ENCODE assay signal across 22 mouse cellular contexts in genomic region chr12:99956411-99956810, GRCm38 (mm10). TPM values are rescaled to one million over a fixed set of nuclear protein-coding genes. Genes with fewer than 3 reads are reported as not detected.
DNase-seq lines count a peak whose midpoint lies in the region; ATAC-seq and TF ChIP-seq lines count a peak whose summit lies in the region.
"Had no signal": no experiment of that assay in that cellular context is flagged by ENCODE, and none has a peak within 500 bp of the region (broad histone marks: within the 10 kb centered on the region; RNA-seq: fewer than 3 reads in every experiment).

No protein-coding gene starts in this region.

- H3K4me3 ChIP-seq in liver, postnatal 0 days (ENCODE audit: low read depth, low read length) = no peak overlapping the region
- H3K4me3 ChIP-seq in MEL (ENCODE audit: control insufficient read depth in 1 of 2, insufficient read depth in 1 of 2, low read depth in 2 of 2, low read length in 2 of 2) = no peak overlapping the region
- no peak overlapping the region for H3K4me3 ChIP-seq in forebrain, embryonic 16.5 days (replicated peaks; ENCODE audit: low read length)
- H3K4me3 ChIP-seq: forebrain, embryonic 10.5 days; heart, adult 2 months; limb, embryonic 12.5 days; liver, embryonic 13.5 days; midbrain, embryonic 12.5 days; neural tube, embryonic 13.5 days had no signal

- ATAC-seq in liver, postnatal 0 days = no peak
- peak; percentile 92 for ATAC-seq in megakaryocyte, adult 5-6 weeks (ENCODE audit: poor library complexity, severe bottlenecking)
- ATAC-seq in forebrain, embryonic 16.5 days = no peak
- ATAC-seq: lung, postnatal 0 days; Patski had no signal

- H3K27me3 ChIP-seq in liver, postnatal 0 days (ENCODE audit: insufficient read depth, low read length) = 0 out of 2 replicates have a peak, but pooled peaks cover 4% of the 10 kb centered on the region
- H3K27me3 ChIP-seq in MEL (ENCODE audit: control insufficient read depth in 1 of 2, insufficient read depth in 2 of 2, low read length in 2 of 2) = no peaks in the 10 kb centered on the region
- no peaks in the 10 kb centered on the region for H3K27me3 ChIP-seq in forebrain, embryonic 16.5 days (replicated peaks; ENCODE audit: control insufficient read depth, insufficient read depth, low read length)
- H3K27me3 ChIP-seq: Patski had no signal

- H3K27ac ChIP-seq in liver, postnatal 0 days (ENCODE audit: low read depth) = 0 out of 2 replicates have a peak overlapping the region, but pooled peaks have one; percentile 2
- no peak overlapping the region for H3K27ac ChIP-seq in MEL (ENCODE audit: control insufficient read depth, low read depth, low read length)
- H3K27ac ChIP-seq in forebrain, embryonic 16.5 days (ENCODE audit: low read length) = no peak overlapping the region
- H3K27ac ChIP-seq: forebrain, embryonic 10.5 days; heart, adult 2 months; limb, embryonic 12.5 days; liver, embryonic 13.5 days; midbrain, embryonic 12.5 days; neural tube, embryonic 13.5 days had no signal

- TF ChIP-seq EP300 in liver, postnatal 0 days (IDR thresholded peaks at IDR 0.05; ENCODE audit: low read depth) = no peak
- no peak for TF ChIP-seq EP300 in MEL (IDR thresholded peaks at IDR 0.05; ENCODE audit: low read depth in 1 of 2, low read length in 2 of 2)

- H3K4me1 ChIP-seq in liver, postnatal 0 days (ENCODE audit: insufficient read depth) = no peaks in the 10 kb centered on the region
- H3K4me1 ChIP-seq in MEL (ENCODE audit: control insufficient read depth in 1 of 2, insufficient read depth in 2 of 2, low read length in 2 of 2) = peaks cover 0 to 15% of the 10 kb centered on the region in 2 experiments; a peak in 1 of 4 replicates
- H3K4me1 ChIP-seq in forebrain, embryonic 16.5 days (replicated peaks; ENCODE audit: control insufficient read depth, insufficient read depth, low read length) = peaks cover 13% of the 10 kb centered on the region
- H3K4me1 ChIP-seq: limb, embryonic 12.5 days had no signal

- no peak for TF ChIP-seq CTCF in liver, postnatal 0 days (IDR thresholded peaks at IDR 0.05; ENCODE audit: low read depth)
- no peak for TF ChIP-seq CTCF in MEL (IDR thresholded peaks at IDR 0.05 in 2 of 3, conservative IDR thresholded peaks at IDR 0.05 in 1 of 3; ENCODE audit: control insufficient read depth in 1 of 3, insufficient read depth in 1 of 3, low read depth in 2 of 3, low read length in 3 of 3, poor library complexity in 1 of 3, severe bottlenecking in 1 of 3)

- TF ChIP-seq POLR2A in MEL (IDR thresholded peaks at IDR 0.05; ENCODE audit: control insufficient read depth in 1 of 2, insufficient read depth in 1 of 2, low read depth in 1 of 2, low read length in 2 of 2, poor library complexity in 1 of 2) = no peak

- H3K4me2 ChIP-seq in liver, postnatal 0 days (ENCODE audit: low read depth, low read length) = no peak overlapping the region
- H3K4me2 ChIP-seq in forebrain, embryonic 16.5 days (ENCODE audit: low read length) = no peak overlapping the region
- H3K4me2 ChIP-seq: limb, embryonic 12.5 days; liver, embryonic 13.5 days; midbrain, embryonic 12.5 days; neural tube, embryonic 13.5 days had no signal

- no peaks in the 10 kb centered on the region for H3K79me2 ChIP-seq in MEL (ENCODE audit: control insufficient read depth, insufficient read depth, low read length, poor library complexity)

- peaks cover 4% of the 10 kb centered on the region; the same call in 1 of the 2 replicates for H3K36me3 ChIP-seq in liver, postnatal 0 days (replicated peaks; ENCODE audit: insufficient read depth, low read length)
- H3K36me3 ChIP-seq in MEL (ENCODE audit: control insufficient read depth in 1 of 2, insufficient read depth in 2 of 2, low read length in 2 of 2) = peaks cover 0 to 11% of the 10 kb centered on the region in 2 experiments; a peak in 2 of 4 replicates
- H3K36me3 ChIP-seq in forebrain, embryonic 16.5 days (ENCODE audit: control insufficient read depth, insufficient read depth) = peaks cover 3% of the 10 kb centered on the region; the same call in 1 of the 2 replicates
- H3K36me3 ChIP-seq: liver, embryonic 13.5 days had no signal

- no peaks in the 10 kb centered on the region for H3K9me3 ChIP-seq in liver, postnatal 0 days (ENCODE audit: low read length)
- no peaks in the 10 kb centered on the region for H3K9me3 ChIP-seq in MEL (replicated peaks; ENCODE audit: insufficient read depth, low read length)
- H3K9me3 ChIP-seq in forebrain, embryonic 16.5 days (ENCODE audit: control insufficient read depth, low read length) = no peaks in the 10 kb centered on the region
- H3K9me3 ChIP-seq: forebrain, embryonic 10.5 days; limb, embryonic 12.5 days; liver, embryonic 13.5 days; midbrain, embryonic 12.5 days; neural tube, embryonic 13.5 days had no signal

- no peak for DNase-seq in liver, postnatal 0 days
- DNase-seq in liver (no peak), 416B (ENCODE audit: low read depth) (peak; percentile 59), MEL (ENCODE audit: low read depth, low spot score) (peak; percentile 13)
- no peak for DNase-seq in cerebellum, postnatal 10 days
- DNase-seq in testis, postnatal 14 days (ENCODE audit: low spot score) = no peak
- DNase-seq: adrenal gland, adult 8-10 months; cerebellum, adult 11 months; cerebellum, postnatal 25 days; kidney, adult 18-20 months; kidney, postnatal 14 days; liver, embryonic 13.5 days; thymus, postnatal 4 days had no signal

- no peak for TF ChIP-seq RAD21 in MEL (IDR thresholded peaks at IDR 0.05; ENCODE audit: low read depth, low read length)

- H3K9ac ChIP-seq in liver, postnatal 0 days (replicated peaks) = no peak overlapping the region
- H3K9ac ChIP-seq in MEL (ENCODE audit: control insufficient read depth, low read depth, low read length, poor library complexity, severe bottlenecking) = no peak overlapping the region
- H3K9ac ChIP-seq in forebrain, embryonic 16.5 days (replicated peaks; ENCODE audit: low read depth, low read length) = no peak overlapping the region
- H3K9ac ChIP-seq: limb, embryonic 12.5 days; liver, embryonic 13.5 days; midbrain, embryonic 12.5 days; neural tube, embryonic 13.5 days had no signal

- 45% methylated on average over 7 of the region's 7 CpGs for whole genome bisulfite sequencing in liver, postnatal 0 days (ENCODE audit: insufficient replicate concordance)
- WGBS in forebrain, embryonic 16.5 days = 80% methylated on average over 7 of the region's 7 CpGs

TF ChIP-seq in MEL, 35 proteins besides CTCF, POLR2A, EP300 and RAD21:
- TF ChIP-seq HCFC1 (IDR thresholded peaks at IDR 0.05; ENCODE audit: low read depth, low read length) = no peak
- no peak for TF ChIP-seq TCF12 (IDR thresholded peaks at IDR 0.05; ENCODE audit: low read depth, low read length)
- no peak for TF ChIP-seq USF2 (IDR thresholded peaks at IDR 0.05; ENCODE audit: borderline replicate concordance in 1 of 2, insufficient read depth in 1 of 2, low read depth in 1 of 2, low read length in 2 of 2)
- no peak for TF ChIP-seq POLR2AphosphoS5 (IDR thresholded peaks at IDR 0.05; ENCODE audit: borderline replicate concordance, low read depth, low read length)
TF ChIP-seq in MEL: peak in this region for 0.

RNA-seq across cellular contexts. Expression of gene Kcnk13, which starts 7.9 kb away (rescaled TPM):
- polyA plus RNA-seq in liver, postnatal 0 days (2015; fragmentation: Nextera tagmentation; extraction: Ambion mirVana) = 1.3 TPM in 2 replicates
- not detected in 2 replicates for total RNA-seq in MEL (2012; rRNA removed)
- polyA plus RNA-seq in MEL (2012; ENCODE audit: insufficient read depth in 1 of 2, insufficient read length in 2 of 2, low read depth in 1 of 2, low replicate concordance in 2 of 2, missing spikeins in 1 of 2) = not detected
- total RNA-seq in megakaryocyte, adult 5-6 weeks (2015) = 0.16 and 0.23 TPM in 2 replicates
- total RNA-seq in megakaryocyte, adult 5-6 weeks (2017) = 0.16 and 0.40 TPM in 2 replicates
- 0.90 and 1.3 TPM in 2 replicates for polyA plus RNA-seq in forebrain, embryonic 16.5 days (2015; fragmentation: Nextera tagmentation; extraction: Ambion mirVana)
- polyA plus RNA-seq: Patski had no signal

Comparison
In these comparisons a context has a peak if more than half of its experiments do, and no peak if none do; other contexts are left out.
1. DNase-seq: peak in 416B (single experiment) and MEL (single experiment); none in liver, postnatal 0 days (single experiment), liver (single experiment), cerebellum, postnatal 10 days (0 of 2) and testis, postnatal 14 days (single experiment).